Mouse (Mus musculus): Measurements from ENCODE around the gene Csf3. TPM values are rescaled to one million over a fixed set of nuclear protein-coding genes. Genes with fewer than 3 reads are reported as not detected.
"Not testable (repeated sequence)": the region's sequence is repeated elsewhere in the genome, so short reads cannot be mapped to it uniquely, and the experiment has no call there.

Csf3 gene
- total and polyA plus RNA-seq, 3 experiments, result not detected

DNA sequence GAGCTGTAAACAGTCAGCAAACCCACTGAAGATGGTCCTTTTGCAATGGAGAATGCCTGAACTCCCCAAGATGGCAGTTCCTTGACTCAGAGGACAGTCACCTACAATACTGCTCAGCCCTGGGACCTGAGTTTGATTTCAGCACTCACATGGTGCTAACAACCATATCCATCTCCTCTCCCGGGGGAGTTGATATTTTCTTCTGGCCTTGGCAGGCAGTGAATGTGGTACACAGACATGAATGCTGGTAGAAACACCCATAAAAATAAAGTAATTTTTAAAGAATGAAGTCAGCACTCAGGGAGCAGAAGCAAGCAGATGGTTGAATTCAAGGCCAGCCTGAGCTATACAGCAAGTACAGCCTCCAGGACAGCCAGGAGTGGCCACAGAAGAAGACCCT lies 35.1 kb downstream of the Csf3 start:
- Histone ChIP-seq H3K36me3 (ENCODE audit: control insufficient read depth, insufficient read depth, low read length) (no peaks in the 10 kb centered on the region), H3K9ac (ENCODE audit: low read depth, low read length) (no peak overlapping the region), H3K4me3 (no peak overlapping the region), H3K4me1 (ENCODE audit: control insufficient read depth, insufficient read depth, low read length) (peaks cover 3% of the 10 kb centered on the region; the same call in 1 of the 2 replicates), H3K27me3 (ENCODE audit: control insufficient read depth, insufficient read depth, low read length) (no peaks in the 10 kb centered on the region), H3K79me2 (replicated peaks; ENCODE audit: control insufficient read depth, insufficient read depth, low read length) (no peaks in the 10 kb centered on the region), H3K27ac (no peak overlapping the region)
- no peak for TF ChIP-seq POLR2A (IDR thresholded peaks at IDR 0.05; ENCODE audit: insufficient read depth, low read depth, low read length)
- no peak for TF ChIP-seq CTCF (IDR thresholded peaks at IDR 0.05)
- TF ChIP-seq EP300 (IDR thresholded peaks at IDR 0.05; ENCODE audit: insufficient read depth, low read depth, low read length), result no peak
- intact Hi-C loops (cut with DNase I), result loop anchor here (5.0 kb wide), 1 partner anchor 34 kb away; the partner anchor contains the start of gene Csf3
- WGBS, result 67% methylated on average over 1 of the region's 1 CpGs
- no peak for DNase-seq

DNA sequence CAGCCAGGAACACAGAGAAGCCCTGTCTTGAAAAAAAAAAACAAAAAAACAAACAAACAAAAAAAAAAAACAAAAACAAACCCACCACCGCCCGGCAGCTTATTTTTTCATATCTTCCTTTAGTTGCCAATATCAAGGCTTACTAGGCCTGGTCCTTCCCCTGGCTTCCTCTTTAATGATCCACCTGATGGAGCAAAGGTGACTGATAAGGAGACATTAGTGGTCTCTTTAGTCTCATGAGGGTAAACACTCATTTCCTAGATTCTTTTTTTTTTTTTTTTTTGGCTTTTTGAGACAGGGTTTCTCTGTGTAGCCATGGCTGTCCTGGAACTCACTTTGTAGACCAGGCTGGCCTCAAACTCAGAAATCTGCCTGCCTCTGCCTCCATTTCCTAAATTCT lies 36.2 kb downstream of the Csf3 start:
- not testable (repeated sequence) for H3K36me3 ChIP-seq (ENCODE audit: control insufficient read depth, insufficient read depth, low read length); H3K4me3 ChIP-seq

GRCm38 (mm10) chr11:98738428-98738911 lies 37.4 kb downstream of the Csf3 start:
- Histone ChIP-seq H3K36me3 (ENCODE audit: control insufficient read depth, insufficient read depth, low read length) (no peaks in the 10 kb centered on the region), H3K4me1 (ENCODE audit: control insufficient read depth, insufficient read depth, low read length) (peaks cover 6% of the 10 kb centered on the region), H3K27me3 (ENCODE audit: control insufficient read depth, insufficient read depth, low read length) (no peaks in the 10 kb centered on the region), H3K79me2 (replicated peaks; ENCODE audit: control insufficient read depth, insufficient read depth, low read length) (peaks cover 4% of the 10 kb centered on the region; the same call in 1 of the 2 replicates), H3K9ac (ENCODE audit: low read depth, low read length) (no peak overlapping the region), H3K27ac (no peak overlapping the region), H3K4me3 (no peak overlapping the region)
- DNase-seq, result peak in 1 of 2 experiments; percentile 32
- WGBS, result 60% methylated on average over 4 of the region's 4 CpGs
- intact Hi-C loops (cut with DNase I), result loop anchor here (2.0 to 5.0 kb wide), 2 partner anchors 20 to 36 kb away; partner anchors contain the start of gene Csf3
- TF ChIP-seq EP300 (IDR thresholded peaks at IDR 0.05; ENCODE audit: insufficient read depth, low read depth, low read length), result no peak
- TF ChIP-seq POLR2A (IDR thresholded peaks at IDR 0.05; ENCODE audit: insufficient read depth, low read depth, low read length), result no peak
- no peak for TF ChIP-seq CTCF (IDR thresholded peaks at IDR 0.05)

More for the DNA sequence above, 36.2 kb downstream of the Csf3 start:
- intact Hi-C loops (cut with DNase I), result loop anchor here (5.0 kb wide), 1 partner anchor 35 kb away; the partner anchor contains the start of gene Csf3
- not testable (repeated sequence) for H3K27me3 ChIP-seq (ENCODE audit: control insufficient read depth, insufficient read depth, low read length); H3K79me2 ChIP-seq (replicated peaks; ENCODE audit: control insufficient read depth, insufficient read depth, low read length); DNase-seq; H3K4me1 ChIP-seq (ENCODE audit: control insufficient read depth, insufficient read depth, low read length); H3K27ac ChIP-seq; H3K9ac ChIP-seq (ENCODE audit: low read depth, low read length)
- WGBS, result 84% methylated on average over 2 of the region's 2 CpGs

DNA sequence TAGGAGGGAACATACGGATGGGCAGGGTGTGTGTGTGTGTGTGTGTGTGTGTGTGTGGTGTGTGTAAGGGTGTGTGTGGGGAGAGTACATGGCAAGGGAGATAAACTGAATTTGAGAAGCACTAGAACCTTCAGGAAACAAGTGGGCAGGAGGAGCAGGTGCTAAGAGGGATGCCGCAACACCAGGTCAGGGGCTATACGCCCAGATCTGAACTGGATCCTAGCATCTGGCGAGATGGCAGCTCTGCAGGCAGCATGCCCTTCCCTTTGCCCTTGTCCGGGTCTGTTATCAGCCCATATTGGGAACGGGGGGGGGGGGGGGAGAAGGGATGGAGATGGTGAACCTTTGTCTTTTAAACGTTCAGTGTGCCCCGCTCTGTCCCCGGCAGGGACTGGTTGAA lies 37.9 kb downstream of the Csf3 start:
- H3K27ac ChIP-seq, result no peak overlapping the region
- peaks cover 4% of the 10 kb centered on the region; the same call in 1 of the 2 replicates for H3K79me2 ChIP-seq (replicated peaks; ENCODE audit: control insufficient read depth, insufficient read depth, low read length)
- no peaks in the 10 kb centered on the region for H3K27me3 ChIP-seq (ENCODE audit: control insufficient read depth, insufficient read depth, low read length)
- no peak overlapping the region for H3K9ac ChIP-seq (ENCODE audit: low read depth, low read length)
- no peak for DNase-seq
- intact Hi-C loops (cut with DNase I), result loop anchor here (2.0 to 5.0 kb wide), 2 partner anchors 20 to 37 kb away; partner anchors contain the start of gene Csf3
- H3K36me3 ChIP-seq (ENCODE audit: control insufficient read depth, insufficient read depth, low read length), result no peaks in the 10 kb centered on the region
- no peak overlapping the region for H3K4me3 ChIP-seq
- 70% methylated on average over 9 of the region's 9 CpGs for WGBS
- H3K4me1 ChIP-seq (ENCODE audit: control insufficient read depth, insufficient read depth, low read length), result peaks cover 8% of the 10 kb centered on the region
- TF ChIP-seq POLR2A (IDR thresholded peaks at IDR 0.05; ENCODE audit: insufficient read depth, low read depth, low read length) (no peak), CTCF (IDR thresholded peaks at IDR 0.05) (no peak), EP300 (IDR thresholded peaks at IDR 0.05; ENCODE audit: insufficient read depth, low read depth, low read length) (no peak)

GRCm38 (mm10) chr11:98740026-98740392 lies 38.9 kb downstream of the Csf3 start:
- DNase-seq, result no peak
- Histone ChIP-seq H3K9ac (ENCODE audit: low read depth, low read length) (peak overlapping the region; percentile 25), H3K27me3 (ENCODE audit: control insufficient read depth, insufficient read depth, low read length) (no peaks in the 10 kb centered on the region), H3K4me1 (ENCODE audit: control insufficient read depth, insufficient read depth, low read length) (peaks cover 13% of the 10 kb centered on the region), H3K4me3 (peak overlapping the region; percentile 100), H3K27ac (peak overlapping the region; percentile 100), H3K79me2 (replicated peaks; ENCODE audit: control insufficient read depth, insufficient read depth, low read length) (peaks cover 7% of the 10 kb centered on the region; the same call in 1 of the 2 replicates), H3K36me3 (ENCODE audit: control insufficient read depth, insufficient read depth, low read length) (no peaks in the 10 kb centered on the region)
- TF ChIP-seq POLR2A (IDR thresholded peaks at IDR 0.05; ENCODE audit: insufficient read depth, low read depth, low read length), result no peak
- TF ChIP-seq EP300 (IDR thresholded peaks at IDR 0.05; ENCODE audit: insufficient read depth, low read depth, low read length), result no peak
- TF ChIP-seq CTCF (IDR thresholded peaks at IDR 0.05), result no peak
- intact Hi-C loops (cut with DNase I), result loop anchor here (2.0 kb wide), 1 partner anchor 15 kb away; no protein-coding TSS in a partner anchor
- 23% methylated on average over 8 of the region's 8 CpGs for WGBS

DNA sequence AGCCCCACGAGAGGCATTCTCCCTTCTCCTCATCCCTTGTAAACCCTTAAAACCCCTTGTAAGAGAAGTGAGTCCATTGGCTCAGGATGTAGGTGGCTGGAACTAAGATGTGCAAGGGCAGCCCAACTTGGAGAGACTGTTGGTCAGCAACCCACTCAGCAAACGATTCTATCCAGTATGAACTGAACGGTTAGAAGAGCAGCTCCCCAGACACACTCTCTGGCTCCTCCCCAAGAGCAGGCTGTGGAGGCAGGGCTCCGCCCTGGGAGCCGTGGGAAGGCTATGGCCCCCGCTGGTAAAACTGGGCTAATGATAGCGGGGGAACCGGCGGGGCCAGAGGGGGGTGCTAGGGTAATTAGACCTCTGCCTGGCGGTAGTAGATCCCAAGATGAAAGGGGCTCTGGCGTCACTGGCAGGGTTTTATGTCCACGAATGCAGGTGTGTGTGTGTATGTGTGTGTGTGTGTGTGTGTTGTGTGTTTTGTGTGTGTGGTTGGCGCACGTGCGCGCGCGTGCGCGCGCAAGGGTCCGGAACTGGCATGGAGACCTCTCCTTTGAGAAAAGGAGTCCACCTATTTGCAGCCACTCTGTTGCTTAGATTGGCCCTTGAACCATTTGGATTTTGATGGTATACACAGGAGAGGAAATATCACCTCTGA lies 39.5 kb downstream of the Csf3 start, which contains the start of gene Thra:
TSS of gene Thra (plus strand) at position 246 of the 658 bp plus-strand sequence.
- Histone ChIP-seq H3K27ac (peak within 1 kb of the TSS; percentile 100), H3K9ac (ENCODE audit: low read depth, low read length) (peak within 1 kb of the TSS; percentile 73), H3K4me3 (peak within 1 kb of the TSS; percentile 100), H3K36me3 (ENCODE audit: control insufficient read depth, insufficient read depth, low read length) (peaks cover 2% of the 10 kb centered on the region; the same call in 1 of the 2 replicates), H3K27me3 (ENCODE audit: control insufficient read depth, insufficient read depth, low read length) (no peaks in the 10 kb centered on the region), H3K4me1 (ENCODE audit: control insufficient read depth, insufficient read depth, low read length) (peaks cover 13% of the 10 kb centered on the region), H3K79me2 (replicated peaks; ENCODE audit: control insufficient read depth, insufficient read depth, low read length) (peaks cover 7% of the 10 kb centered on the region; the same call in 1 of the 2 replicates)
- intact Hi-C loops (cut with DNase I), result loop anchor here (1.0 to 2.0 kb wide), 3 partner anchors 14 to 47 kb away; no protein-coding TSS in a partner anchor
- DNase-seq, result peak; percentile 82 to 86
- 1% methylated on average over 22 of the region's 22 CpGs for WGBS
- TF ChIP-seq EP300 (IDR thresholded peaks at IDR 0.05; ENCODE audit: insufficient read depth, low read depth, low read length) (no peak), POLR2A (IDR thresholded peaks at IDR 0.05; ENCODE audit: insufficient read depth, low read depth, low read length) (peak; percentile 75), CTCF (IDR thresholded peaks at IDR 0.05) (0 out of 2 replicates have a peak, but pooled peaks have one; percentile 3)
